Mouse (Mus musculus): ENCODE measurements at regions not wholly inside any gene's neighbourhood (a gene's known extent, or its start where the extent isn't known, plus 50 kb on each side); places are given as distances from the start of the nearest gene placed in this dataset.
"Not testable (repeated sequence)": the region's sequence is repeated elsewhere in the genome, so short reads cannot be mapped to it uniquely, and the experiment has no call there.

DNA sequence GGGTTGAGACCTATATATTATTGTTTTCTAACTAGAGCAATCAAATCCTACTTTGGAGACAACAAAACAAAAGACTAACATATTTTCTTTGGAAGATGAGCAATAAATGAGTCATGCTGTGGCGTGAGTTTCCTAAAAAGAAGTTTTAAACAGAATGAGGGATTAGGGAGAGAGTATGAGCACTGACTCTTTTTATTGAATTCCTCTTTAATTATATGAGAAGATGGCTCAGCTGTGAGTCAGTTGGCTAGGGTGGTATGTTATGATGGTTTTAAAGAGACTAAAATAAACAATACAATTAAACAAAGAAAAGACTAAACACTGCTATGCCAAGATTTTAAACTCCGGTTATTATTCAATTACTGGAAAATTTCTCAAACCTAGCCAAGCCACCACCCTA lies 1357.6 kb downstream of the Zfp704 start:
- no peaks in the 10 kb centered on the region for H3K9me3 ChIP-seq (ENCODE audit: low read length)
- ATAC-seq (no peak), DNase-seq (no peak)
- no peaks in the 10 kb centered on the region for H3K36me3 ChIP-seq (ENCODE audit: insufficient read depth)
- 76% methylated on average over 2 of the region's 2 CpGs for WGBS
- H3K27ac ChIP-seq (ENCODE audit: low read depth, low read length): no peak overlapping the region
- H3K4me1 ChIP-seq (ENCODE audit: insufficient read depth): no peaks in the 10 kb centered on the region
- H3K9ac ChIP-seq: no peak overlapping the region
- no peaks in the 10 kb centered on the region for H3K27me3 ChIP-seq (ENCODE audit: insufficient read depth, low read length)
- H3K4me2 ChIP-seq (ENCODE audit: low read depth): no peak overlapping the region
- H3K4me3 ChIP-seq (ENCODE audit: low read depth, low read length): no peak overlapping the region
- TF ChIP-seq CTCF (IDR thresholded peaks at IDR 0.05; ENCODE audit: low read depth): no peak

DNA sequence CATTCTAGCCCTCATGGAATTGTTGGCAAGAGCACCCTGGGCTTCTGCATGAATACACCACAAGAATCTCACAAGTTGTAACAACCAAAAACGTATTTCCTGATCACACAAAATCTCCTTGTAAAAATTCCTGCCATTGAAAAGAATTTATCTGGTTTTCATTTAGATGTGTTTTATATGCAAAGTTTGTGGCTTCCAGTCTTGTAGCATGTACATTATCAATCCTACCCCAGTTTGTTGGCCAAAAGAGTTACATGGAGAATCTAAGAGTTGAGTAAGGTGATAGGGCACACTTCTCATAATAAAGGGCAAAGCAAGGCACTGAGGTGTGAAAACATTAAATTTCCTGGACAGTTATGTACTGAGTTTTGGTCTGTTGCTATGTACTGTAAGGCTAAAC lies 1361.0 kb downstream of the Zfp704 start:
- TF ChIP-seq CTCF (IDR thresholded peaks at IDR 0.05; ENCODE audit: low read depth): no peak
- Histone ChIP-seq H3K36me3 (ENCODE audit: insufficient read depth) (no peaks in the 10 kb centered on the region), H3K9ac (no peak overlapping the region), H3K4me3 (ENCODE audit: low read depth, low read length) (no peak overlapping the region), H3K4me2 (ENCODE audit: low read depth) (no peak overlapping the region), H3K4me1 (ENCODE audit: insufficient read depth) (no peaks in the 10 kb centered on the region), H3K27ac (ENCODE audit: low read depth, low read length) (no peak overlapping the region), H3K9me3 (ENCODE audit: low read length) (no peaks in the 10 kb centered on the region), H3K27me3 (ENCODE audit: insufficient read depth, low read length) (no peaks in the 10 kb centered on the region)
- no peak for DNase-seq
- ATAC-seq: no peak
- 71% methylated on average over 1 of the region's 1 CpGs for WGBS

DNA sequence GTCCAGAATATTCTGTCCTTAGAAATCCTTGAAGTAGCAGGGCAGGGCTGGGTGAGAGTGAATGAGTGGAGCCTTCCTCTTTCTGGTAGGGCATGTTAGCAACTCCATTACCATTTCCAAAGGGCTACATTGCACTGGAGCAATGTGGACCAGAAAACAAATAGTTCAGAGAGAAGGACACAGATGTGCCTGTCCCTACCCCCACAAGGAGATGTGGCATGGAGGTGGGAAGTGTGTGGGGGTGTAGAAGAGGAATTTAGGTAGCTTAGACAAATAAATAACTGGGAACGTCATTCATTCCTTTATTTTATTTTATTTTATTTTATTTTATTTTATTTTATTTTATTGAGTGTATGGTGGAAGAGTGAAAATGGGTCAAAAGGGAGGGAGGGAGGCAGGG lies 1364.1 kb downstream of the Zfp704 start:
- ATAC-seq; H3K9ac ChIP-seq; H3K9me3 ChIP-seq (ENCODE audit: low read length); DNase-seq; H3K4me3 ChIP-seq (ENCODE audit: low read depth, low read length); H3K27me3 ChIP-seq (ENCODE audit: insufficient read depth, low read length); H3K27ac ChIP-seq (ENCODE audit: low read depth, low read length); H3K36me3 ChIP-seq (ENCODE audit: insufficient read depth); H3K4me2 ChIP-seq (ENCODE audit: low read depth); H3K4me1 ChIP-seq (ENCODE audit: insufficient read depth): not testable (repeated sequence)
- 17% methylated on average over 1 of the region's 1 CpGs for WGBS

DNA sequence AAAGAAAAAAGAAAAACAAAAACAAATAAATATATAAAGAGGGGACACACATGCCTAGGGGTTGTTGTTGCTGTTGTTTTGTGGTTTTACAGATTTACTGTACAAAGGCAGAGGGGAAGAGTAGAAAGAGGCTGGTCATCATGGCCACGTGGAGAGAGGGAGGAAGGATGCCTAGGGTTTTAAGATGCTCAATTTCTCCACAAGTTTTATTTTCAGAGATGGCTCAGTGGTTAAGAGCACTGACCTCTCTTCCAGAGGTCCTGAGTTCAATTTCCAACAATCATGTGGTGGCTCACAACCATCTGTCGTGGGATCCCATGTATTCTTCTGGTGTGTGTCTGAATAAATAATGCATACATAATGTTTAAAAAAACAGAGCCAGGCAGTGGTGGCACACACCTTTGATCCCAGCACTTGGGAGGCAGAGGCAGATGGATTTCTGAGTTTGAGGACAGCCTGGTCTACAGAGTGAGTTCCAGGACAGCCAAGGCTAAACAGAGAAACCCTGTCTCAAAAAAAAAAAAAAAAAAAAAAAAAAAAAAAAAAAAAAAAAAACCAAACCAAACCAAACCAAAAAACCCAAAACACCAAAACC lies 1364.6 kb downstream of the Zfp704 start:
- H3K9me3 ChIP-seq (ENCODE audit: low read length); H3K4me1 ChIP-seq (ENCODE audit: insufficient read depth); H3K4me2 ChIP-seq (ENCODE audit: low read depth); H3K4me3 ChIP-seq (ENCODE audit: low read depth, low read length); H3K27ac ChIP-seq (ENCODE audit: low read depth, low read length); H3K36me3 ChIP-seq (ENCODE audit: insufficient read depth); H3K27me3 ChIP-seq (ENCODE audit: insufficient read depth, low read length); H3K9ac ChIP-seq: not testable (repeated sequence)
- DNase-seq: peak; percentile 40
- 0 out of 2 replicates have a peak, but pooled peaks have one; percentile 69 for ATAC-seq
- 72% methylated on average over 2 of the region's 2 CpGs for WGBS

DNA sequence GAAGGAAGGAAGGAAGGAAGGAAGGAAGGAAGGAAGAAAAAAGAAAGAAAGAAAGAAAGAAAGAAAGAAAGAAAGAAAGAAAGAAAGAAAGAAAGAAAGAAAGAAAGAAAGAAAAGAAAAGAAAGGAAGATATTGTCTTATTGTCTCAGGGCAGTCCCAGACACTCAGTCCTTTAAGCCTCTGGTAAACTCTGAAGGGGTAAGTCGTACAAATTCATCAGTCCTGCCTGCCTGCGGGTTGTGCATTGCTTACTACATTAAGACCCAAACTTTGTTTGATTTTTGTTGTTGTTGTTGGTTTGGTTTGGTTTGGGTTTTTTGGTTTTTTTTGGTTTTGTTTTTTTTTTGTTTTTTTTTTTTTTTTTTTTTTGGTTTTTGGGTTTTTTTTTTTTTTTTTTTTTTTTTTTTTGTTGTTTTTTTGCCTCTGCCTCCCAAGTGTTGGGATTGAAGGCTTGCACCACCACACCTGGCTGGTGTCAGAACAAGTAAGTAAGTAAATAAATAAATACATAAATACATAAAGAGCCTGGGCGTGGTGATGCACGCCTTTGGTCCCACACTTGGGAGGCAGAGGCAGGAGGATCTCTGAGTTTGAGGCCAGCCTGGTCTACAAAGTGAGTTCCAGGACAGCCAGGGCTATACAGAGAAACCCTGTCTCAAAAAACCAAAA lies 1365.2 kb downstream of the Zfp704 start:
- not testable (repeated sequence) for H3K9me3 ChIP-seq (ENCODE audit: low read length); H3K4me3 ChIP-seq (ENCODE audit: low read depth, low read length); H3K27me3 ChIP-seq (ENCODE audit: insufficient read depth, low read length); H3K36me3 ChIP-seq (ENCODE audit: insufficient read depth); H3K27ac ChIP-seq (ENCODE audit: low read depth, low read length); H3K9ac ChIP-seq; ATAC-seq; H3K4me2 ChIP-seq (ENCODE audit: low read depth); H3K4me1 ChIP-seq (ENCODE audit: insufficient read depth)
- DNase-seq: peak; percentile 22
- 92% methylated on average over 4 of the region's 4 CpGs for WGBS

DNA sequence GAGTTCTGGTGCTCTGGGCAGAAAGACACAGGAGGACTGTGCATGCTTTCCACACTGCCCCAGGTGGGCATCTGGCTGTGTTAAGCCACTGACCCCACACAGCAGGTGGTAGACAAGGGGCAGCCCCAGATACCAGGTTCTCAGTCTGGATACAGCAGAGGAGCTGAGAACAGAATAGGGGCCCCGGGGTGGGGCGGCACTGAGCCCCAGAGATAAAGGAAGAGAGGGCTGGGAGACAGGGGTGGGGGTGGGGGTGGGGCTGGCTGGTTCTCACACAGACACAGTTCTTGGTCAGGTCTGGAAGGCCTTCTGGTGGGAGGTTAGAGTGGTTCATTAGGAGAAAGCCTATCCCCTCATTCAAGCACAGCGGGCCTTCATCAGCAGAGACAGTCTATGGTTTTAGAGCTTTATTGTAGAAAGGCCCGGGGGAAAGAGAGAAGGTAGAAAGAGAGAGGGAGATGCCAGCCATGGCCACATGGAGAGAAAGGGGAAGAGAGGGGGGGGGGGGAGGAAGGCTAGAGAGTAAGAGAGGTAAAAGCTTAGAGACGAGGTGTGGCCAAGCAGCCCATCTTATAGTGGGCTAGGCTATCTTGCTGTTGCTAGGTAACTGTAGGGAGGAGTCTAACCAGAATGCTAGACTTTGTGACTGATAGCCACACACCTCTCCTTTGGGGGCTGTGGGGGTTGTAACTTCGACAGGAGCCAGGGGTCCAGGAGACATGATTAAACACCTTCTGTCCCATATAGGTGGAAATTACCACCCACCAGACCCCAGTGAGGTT lies 1403.1 kb downstream of the Zfp704 start:
- 68% methylated on average over 6 of the region's 6 CpGs for WGBS
- Histone ChIP-seq H3K4me2 (ENCODE audit: low read depth) (no peak overlapping the region), H3K4me1 (ENCODE audit: insufficient read depth) (no peaks in the 10 kb centered on the region), H3K27me3 (ENCODE audit: insufficient read depth, low read length) (no peaks in the 10 kb centered on the region), H3K27ac (ENCODE audit: low read depth, low read length) (no peak overlapping the region), H3K9ac (no peak overlapping the region), H3K36me3 (ENCODE audit: insufficient read depth) (no peaks in the 10 kb centered on the region), H3K4me3 (ENCODE audit: low read depth, low read length) (no peak overlapping the region), H3K9me3 (ENCODE audit: low read length) (no peaks in the 10 kb centered on the region)
- no peak for ATAC-seq
- no peak for DNase-seq
- no peak for TF ChIP-seq CTCF (IDR thresholded peaks at IDR 0.05; ENCODE audit: low read depth)

DNA sequence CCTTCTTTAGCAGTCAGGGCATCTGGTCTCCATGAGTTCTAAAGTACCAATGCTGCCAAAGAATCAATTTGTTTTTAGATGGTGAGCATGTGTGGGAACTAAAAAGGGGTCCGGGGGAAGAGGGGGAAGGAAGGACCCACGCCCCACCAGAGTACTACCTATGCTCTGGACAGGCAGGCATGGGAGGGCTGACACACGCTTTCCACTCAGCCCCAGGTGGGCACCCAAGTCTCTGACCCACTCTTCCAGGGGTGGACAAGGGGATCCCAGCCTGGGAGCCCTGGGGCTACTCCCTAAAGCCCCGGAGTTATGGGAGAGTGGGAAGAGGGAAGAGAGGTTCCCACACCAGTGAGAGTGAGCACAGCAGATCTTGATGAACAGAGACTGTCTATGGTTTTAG lies 1446.9 kb downstream of the Zfp704 start:
- Histone ChIP-seq H3K4me2 (ENCODE audit: low read depth) (no peak overlapping the region), H3K36me3 (ENCODE audit: insufficient read depth) (no peaks in the 10 kb centered on the region), H3K9me3 (ENCODE audit: low read length) (no peaks in the 10 kb centered on the region), H3K4me1 (ENCODE audit: insufficient read depth) (no peaks in the 10 kb centered on the region), H3K9ac (no peak overlapping the region), H3K27me3 (ENCODE audit: insufficient read depth, low read length) (no peaks in the 10 kb centered on the region), H3K27ac (ENCODE audit: low read depth, low read length) (no peak overlapping the region), H3K4me3 (ENCODE audit: low read depth, low read length) (no peak overlapping the region)
- 59% methylated on average over 4 of the region's 4 CpGs for WGBS
- ATAC-seq (no peak), DNase-seq (no peak)
- TF ChIP-seq CTCF (IDR thresholded peaks at IDR 0.05; ENCODE audit: low read depth): no peak

All from forebrain, postnatal 0 days (tissue).